Mouse (Mus musculus) fat pad, adult 2 months (tissue): Measurements from ENCODE around the gene Gpr26.

Source experiments
- DNase-seq: peaks from one replicate; pipeline ENCODE4 v3.0.0-alpha.2; 2011; ENCODE audit warnings: low read depth, low spot score; ENCODE audit errors: extremely low read depth

Gene Gpr26

GRCm38 (mm10) chr7:131966023-131966915, at the start of gene Gpr26:
Gpr26 (plus strand) TSS chr7:131966460.
- no peak for DNase-seq

DNA sequence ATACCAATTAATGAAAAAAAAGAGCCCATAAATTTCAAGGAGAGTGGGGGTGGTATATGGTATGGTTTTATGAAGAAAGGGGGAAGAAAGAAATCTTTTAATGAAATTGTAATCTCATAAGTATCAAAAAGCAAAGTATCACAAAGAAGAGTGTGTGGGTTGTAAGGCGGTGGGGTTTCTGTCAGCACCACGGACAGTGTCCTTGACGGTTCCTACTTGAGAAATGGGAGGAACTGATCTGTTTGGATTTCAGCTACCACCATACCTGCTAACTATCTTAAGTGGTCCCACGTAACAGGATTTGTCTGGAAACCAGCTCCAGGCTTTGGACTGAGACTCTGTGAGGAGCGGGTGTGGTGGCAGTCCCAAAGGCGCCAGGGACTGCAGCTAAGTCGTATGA, 48.9 kb upstream of the Gpr26 start:
- no peak for DNase-seq

- DNase-seq = no peak
Measured at GRCm38 (mm10) chr7:131927288-131928050, 38.8 kb upstream of the Gpr26 start.

GRCm38 (mm10) chr7:131937611-131938010, 28.6 kb upstream of the Gpr26 start:
- no peak for DNase-seq

DNA sequence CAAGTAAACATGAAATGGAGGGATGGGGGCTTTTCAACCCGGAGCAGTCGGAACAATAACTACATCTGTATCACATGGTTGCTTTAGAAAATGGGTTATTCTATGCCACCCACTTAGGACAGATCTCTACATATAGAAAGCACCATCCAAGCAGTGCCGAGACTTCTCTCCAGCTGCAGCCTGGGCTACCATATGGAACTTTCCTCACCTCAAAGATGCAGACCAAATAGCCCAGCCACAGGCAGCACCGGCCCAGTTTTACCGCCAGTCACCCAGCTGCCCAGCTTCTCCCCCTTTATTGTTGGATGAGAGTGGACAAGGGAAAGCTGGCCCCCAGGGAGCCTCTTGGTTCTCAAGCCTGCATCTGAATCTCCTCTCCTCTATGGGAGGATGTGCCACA, 15.1 kb upstream of the Gpr26 start:
- no peak for DNase-seq

DNA sequence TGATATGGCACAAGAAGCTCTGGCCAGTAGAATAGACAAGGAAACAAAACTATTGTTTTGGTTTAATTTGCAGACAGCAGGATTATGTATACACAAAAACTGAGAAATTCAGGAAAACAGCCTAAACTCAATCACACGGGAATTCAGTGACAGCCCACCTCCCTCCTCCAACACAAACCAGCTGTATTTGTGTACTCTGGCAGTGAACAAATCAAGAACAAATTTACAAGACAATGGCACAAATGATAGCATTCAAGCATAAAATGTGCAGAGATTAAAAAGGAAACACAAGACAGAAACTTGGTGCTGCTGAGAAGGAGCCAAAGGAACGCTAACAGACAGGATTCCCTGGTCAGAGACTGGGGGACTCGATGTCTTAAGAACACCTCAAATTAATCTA, 12.9 kb upstream of the Gpr26 start:
- no peak for DNase-seq

DNA sequence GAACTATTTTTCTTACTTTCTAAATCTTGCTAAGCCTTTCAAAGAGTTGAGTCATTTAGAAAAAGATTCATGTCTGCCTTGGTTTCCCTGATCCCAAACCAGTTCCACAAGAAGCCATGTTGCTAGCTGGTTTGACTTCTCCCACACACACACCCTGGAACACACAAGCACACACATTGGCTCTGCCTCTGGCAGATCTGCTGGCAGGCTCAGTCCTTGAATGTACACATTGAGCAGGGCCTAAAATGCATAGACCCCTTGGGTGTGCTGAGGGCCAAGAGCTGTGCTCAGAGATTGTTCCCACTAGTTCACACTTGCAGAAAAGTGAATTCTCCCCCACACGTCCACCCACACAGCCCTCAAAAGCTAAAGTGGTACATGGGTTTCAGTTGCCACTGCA, 7.6 kb upstream of the Gpr26 start:
- no peak for DNase-seq

GRCm38 (mm10) chr7:131960551-131960950, 5.7 kb upstream of the Gpr26 start:
- no peak for DNase-seq

DNA sequence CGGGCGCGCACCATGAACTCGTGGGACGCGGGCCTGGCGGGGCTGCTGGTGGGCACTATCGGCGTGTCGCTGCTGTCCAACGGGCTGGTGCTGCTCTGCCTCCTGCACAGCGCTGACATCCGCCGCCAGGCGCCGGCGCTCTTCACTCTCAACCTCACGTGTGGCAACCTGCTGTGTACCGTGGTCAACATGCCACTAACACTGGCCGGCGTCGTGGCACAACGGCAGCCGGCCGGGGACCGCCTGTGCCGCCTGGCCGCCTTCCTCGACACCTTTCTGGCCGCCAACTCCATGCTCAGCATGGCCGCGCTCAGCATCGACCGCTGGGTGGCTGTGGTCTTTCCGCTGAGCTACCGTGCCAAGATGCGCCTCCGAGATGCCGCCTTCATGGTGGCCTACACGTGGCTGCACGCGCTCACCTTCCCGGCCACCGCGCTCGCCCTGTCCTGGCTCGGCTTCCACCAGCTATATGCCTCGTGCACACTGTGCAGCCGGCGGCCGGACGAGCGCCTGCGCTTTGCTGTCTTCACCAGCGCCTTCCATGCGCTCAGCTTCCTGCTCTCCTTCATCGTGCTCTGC, 745 bp downstream of the Gpr26 start:
- DNase-seq = no peak

GRCm38 (mm10) chr7:131970255-131970654, 4.0 kb downstream of the Gpr26 start:
- DNase-seq = no peak

DNA sequence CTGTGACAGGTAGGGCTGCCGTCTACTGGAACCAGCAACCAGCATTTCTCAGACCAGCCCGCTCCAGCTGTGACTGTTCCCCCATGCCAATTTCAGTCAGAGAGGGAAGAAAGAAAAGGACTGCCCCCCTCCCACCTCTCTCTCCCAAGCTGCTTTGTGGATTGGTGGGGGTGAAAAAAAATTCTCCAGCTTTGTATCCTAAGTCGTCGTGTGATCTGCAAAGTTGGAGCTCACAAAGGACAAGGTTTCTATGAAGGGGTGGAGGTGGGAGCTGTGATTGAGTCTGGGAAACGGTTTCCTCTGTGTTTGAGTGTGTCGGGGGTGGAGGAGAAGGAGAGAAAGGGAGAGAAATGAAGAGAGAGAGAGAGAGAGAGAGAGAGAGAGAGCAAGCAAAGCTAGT, 9.6 kb downstream of the Gpr26 start:
- DNase-seq = no peak

- no peak for DNase-seq
Measured at GRCm38 (mm10) chr7:131978609-131979008, 12.3 kb downstream of the Gpr26 start.

DNA sequence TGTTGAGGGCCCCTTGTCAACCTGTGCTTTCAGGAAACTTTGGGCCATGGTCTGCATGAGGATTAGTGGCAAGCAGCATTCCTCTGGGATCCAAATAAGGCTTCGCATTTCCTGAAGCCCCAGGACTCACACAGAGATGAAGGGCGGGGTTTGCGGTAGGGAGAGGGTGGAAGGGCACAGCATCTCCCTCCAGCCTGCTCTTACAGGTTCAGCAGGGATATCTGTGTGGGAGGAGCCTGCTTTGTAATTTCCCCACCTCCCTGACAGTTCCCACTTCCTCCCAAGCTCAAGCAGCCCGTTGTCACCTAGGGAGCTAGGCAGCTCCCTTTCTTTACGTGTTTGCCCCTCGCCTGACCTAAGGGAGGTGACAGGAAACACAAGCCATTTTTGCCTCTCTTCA, 22.8 kb downstream of the Gpr26 start:
- no peak for DNase-seq

DNA sequence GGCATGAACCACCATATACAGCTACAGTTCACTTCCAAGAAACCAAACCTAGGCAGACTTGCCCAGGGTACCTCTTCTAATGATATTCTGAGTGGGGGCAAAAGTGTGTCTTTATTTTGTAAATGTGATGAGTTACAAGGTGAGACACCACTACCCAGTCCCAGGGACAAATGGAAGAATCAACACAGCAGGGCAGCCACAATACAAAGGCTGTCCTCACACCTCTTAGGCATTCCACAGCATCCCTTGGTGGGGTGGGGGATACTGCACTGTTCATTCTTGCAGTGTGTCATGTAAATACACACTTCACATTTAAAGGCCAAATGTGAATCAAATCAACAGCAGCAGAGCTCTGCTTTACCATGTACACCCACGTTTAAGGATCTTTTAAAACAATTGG, 26.0 kb downstream of the Gpr26 start:
- DNase-seq = no peak

DNA sequence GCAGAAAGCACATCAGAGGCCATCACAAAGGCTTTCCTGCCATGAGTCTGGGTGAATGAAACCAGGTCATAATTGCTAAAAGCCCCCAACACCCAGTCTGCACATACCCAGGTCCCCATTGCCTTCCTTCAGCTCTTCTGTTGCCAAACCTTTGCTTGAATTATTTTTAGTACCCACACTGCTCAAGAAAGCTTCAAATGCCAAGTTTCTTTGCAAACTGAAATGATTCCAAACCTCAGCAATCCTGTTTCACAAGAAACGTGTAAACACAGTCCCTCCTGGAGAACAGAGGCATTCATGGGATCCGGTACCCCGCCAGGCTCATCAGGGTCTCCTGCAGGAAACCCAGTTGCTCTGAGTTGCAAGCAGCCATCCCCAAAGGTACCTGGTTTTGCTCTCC, 26.6 kb downstream of the Gpr26 start:
- DNase-seq = no peak

GRCm38 (mm10) chr7:132005996-132006696, 39.9 kb downstream of the Gpr26 start:
- no peak for DNase-seq

DNA sequence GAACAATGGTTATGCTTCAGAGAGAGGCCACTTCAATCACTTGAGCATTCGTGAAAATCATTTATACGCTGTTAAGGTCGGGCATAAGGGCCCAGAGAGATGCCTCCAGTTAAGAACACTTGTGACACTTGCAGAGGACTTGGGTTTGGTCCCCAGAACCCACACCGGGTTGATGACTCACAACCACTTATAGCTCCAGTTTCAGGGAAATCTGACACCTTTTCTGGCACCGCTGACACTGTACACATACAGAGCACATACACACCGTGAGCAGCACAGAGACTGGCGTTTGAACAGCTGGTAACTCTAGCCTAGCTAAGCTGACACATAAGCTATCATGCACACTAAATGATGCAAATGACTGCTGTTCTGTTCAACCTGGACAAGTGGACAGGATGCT, 42.7 kb downstream of the Gpr26 start:
- DNase-seq = no peak

DNA sequence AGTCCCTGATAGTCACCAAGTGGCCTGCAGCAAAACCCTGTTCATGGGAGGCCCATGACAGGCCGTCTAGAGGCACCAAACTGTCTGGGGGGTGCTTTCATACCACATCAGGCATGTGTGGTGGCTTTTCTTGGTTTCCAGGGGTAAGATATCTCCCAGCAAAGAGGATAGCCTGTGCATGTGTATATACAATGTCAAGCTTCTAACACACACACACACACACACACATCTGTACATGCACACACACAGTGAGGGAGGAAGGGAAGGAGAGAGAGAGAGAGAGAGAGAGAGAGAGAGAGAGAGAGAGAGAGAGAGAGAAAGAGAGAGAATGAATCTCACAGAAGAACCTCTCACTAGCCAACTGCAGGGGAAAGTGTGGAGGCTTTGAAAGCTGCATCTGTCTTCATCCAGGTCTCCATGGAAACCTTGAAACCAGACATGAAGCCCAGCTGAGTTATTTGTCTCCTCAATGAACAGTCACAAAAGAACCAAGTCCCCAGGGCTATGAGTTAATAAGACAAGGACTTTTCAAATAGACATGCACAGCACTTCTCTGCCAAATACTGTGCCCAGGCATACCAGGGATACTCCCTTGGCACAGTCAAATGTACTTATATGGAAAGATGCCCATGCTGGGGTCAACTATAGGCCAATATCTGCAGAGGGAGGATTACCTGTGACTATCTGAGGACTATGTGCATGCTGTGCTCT, 46.9 kb downstream of the Gpr26 start:
- DNase-seq = no peak

DNA sequence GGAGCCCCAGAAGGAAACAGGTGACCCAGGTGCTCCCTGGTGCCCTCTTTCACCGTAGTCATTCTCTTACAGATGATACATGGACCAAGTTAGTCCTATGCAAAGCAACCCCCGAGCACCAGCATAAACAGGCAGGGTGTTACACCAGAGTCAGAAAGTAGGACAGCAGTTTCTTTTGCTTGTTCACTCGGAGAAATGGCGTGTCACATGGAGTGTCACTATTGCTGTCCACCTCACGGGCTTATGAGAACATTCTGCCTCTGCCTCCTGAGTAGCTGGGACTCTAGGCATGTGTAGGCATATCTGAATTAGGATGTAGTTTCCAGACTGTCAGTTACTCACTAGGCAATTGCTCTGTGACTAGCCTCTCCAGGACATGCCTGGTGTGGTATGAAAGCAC, 47.7 kb downstream of the Gpr26 start:
- no peak for DNase-seq

- no peak for DNase-seq
Measured at GRCm38 (mm10) chr7:132015193-132015592, 48.9 kb downstream of the Gpr26 start.

DNA sequence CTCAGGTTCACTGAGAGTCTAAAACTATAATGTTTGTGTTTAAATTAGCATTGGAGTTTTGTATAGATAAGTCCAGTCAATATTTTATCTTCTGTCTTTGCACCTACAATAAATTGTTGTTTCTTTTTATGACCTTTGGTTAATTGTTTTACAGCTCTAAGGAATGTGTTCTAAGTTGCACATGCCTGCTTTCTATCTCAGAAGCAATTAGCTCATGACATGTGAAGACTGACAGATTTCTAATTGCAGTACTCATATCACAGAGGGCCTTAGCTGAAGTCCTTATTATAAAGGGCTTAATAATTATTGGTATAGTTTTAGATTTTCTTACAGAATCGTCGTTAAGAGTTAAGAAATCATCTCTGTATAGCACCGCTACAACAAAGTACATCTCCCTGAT, 49.7 kb downstream of the Gpr26 start:
- no peak for DNase-seq
